Mouse (Mus musculus): Measurements from ENCODE around the gene Vmn2r90. TPM values are rescaled to one million over a fixed set of nuclear protein-coding genes. Genes with fewer than 3 reads are reported as not detected.
"Not testable (repeated sequence)": the region's sequence is repeated elsewhere in the genome, so short reads cannot be mapped to it uniquely, and the experiment has no call there.

Vmn2r90 gene
- polyA plus RNA-seq, 1 experiment from 2014 or later = not detected

DNA sequence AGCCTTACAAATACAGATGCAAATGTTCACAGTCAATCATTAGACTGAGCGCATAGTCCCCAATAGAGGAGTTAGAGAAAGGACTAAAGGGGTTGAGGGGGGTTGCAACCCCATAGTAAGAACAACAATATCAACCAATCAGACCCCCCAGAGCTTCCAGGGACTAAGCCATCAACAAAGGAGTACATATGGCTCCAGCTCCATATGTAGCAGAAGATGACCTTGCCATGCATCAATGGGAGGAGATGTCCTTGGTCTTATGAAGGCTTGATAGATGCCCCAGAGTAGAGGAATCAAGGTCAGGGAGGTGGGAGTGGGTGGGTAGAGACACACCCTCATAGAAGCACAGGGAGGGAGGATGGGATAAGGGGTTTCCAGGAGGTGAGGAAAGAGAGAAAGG lies 35.1 kb downstream of the Vmn2r90 start:
- no peak overlapping the region for H3K9ac ChIP-seq (replicated peaks)
- H3K4me1 ChIP-seq (ENCODE audit: insufficient read depth) = no peaks in the 10 kb centered on the region
- H3K27me3 ChIP-seq (ENCODE audit: insufficient read depth, low read length) = no peaks in the 10 kb centered on the region
- H3K9me3 ChIP-seq (ENCODE audit: low read length) = no peaks in the 10 kb centered on the region
- no peak for ATAC-seq
- DNase-seq = no peak
- no peak overlapping the region for H3K4me3 ChIP-seq (ENCODE audit: low read depth, low read length)
- no peak overlapping the region for H3K27ac ChIP-seq (ENCODE audit: low read depth)
- no peaks in the 10 kb centered on the region for H3K36me3 ChIP-seq (replicated peaks; ENCODE audit: insufficient read depth, low read length)
- TF ChIP-seq CTCF (IDR thresholded peaks at IDR 0.05; ENCODE audit: low read depth) = no peak
- no peak for TF ChIP-seq EP300 (IDR thresholded peaks at IDR 0.05; ENCODE audit: low read depth)
- 79% methylated on average over 1 of the region's 1 CpGs for WGBS (ENCODE audit: insufficient replicate concordance)
- no peak overlapping the region for H3K4me2 ChIP-seq (ENCODE audit: low read depth, low read length)

DNA sequence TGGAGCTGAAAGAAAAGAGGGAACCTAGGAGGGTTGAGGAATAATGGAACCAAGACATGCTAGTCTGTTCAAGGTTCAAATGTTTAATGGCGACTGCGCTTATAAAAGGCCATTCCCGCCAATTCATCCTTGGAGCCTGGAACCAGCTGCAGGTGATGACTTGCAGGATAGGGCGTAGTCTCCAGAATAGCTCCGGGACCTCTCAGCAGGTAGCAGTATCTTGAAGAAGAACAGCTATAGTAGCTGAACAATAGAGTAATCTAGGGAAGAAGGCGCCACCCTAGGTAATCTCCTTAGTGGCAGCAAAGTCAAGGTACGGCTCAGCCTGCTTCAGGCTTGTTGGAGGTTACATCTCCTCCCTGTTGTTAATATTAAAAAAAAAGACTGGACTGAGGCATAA lies 35.8 kb downstream of the Vmn2r90 start:
- not testable (repeated sequence) for H3K27ac ChIP-seq (ENCODE audit: low read depth); H3K27me3 ChIP-seq (ENCODE audit: insufficient read depth, low read length); H3K4me2 ChIP-seq (ENCODE audit: low read depth, low read length); H3K9me3 ChIP-seq (ENCODE audit: low read length); ATAC-seq; H3K9ac ChIP-seq (replicated peaks); H3K36me3 ChIP-seq (replicated peaks; ENCODE audit: insufficient read depth, low read length); H3K4me1 ChIP-seq (ENCODE audit: insufficient read depth); DNase-seq; H3K4me3 ChIP-seq (ENCODE audit: low read depth, low read length)
- 83% methylated on average over 7 of the region's 7 CpGs for WGBS (ENCODE audit: insufficient replicate concordance)

DNA sequence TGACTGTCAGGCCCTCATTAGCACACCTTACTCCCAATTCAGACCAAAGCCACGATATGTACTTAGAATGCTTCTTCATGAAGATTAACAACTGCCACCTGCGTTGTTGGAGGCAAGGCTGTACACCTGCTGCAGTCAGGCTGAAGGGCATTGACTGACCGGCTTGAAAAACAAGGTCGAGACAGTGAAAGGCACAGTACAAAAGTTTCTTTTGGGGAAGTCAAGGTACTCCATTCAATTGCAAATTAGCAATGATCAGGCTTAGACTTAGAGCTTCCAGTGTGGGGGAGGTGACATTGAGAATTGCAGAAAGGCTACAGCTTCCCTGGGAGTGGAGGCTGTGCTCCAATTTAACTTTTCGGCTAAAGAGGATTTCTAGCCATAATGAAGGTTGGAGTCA lies 36.4 kb downstream of the Vmn2r90 start:
- 75% methylated on average over 5 of the region's 5 CpGs for WGBS (ENCODE audit: insufficient replicate concordance)
- not testable (repeated sequence) for DNase-seq

GRCm38 (mm10) chr17:17741516-17741915 lies 38.0 kb downstream of the Vmn2r90 start:
- not testable (repeated sequence) for H3K9ac ChIP-seq (replicated peaks); H3K4me2 ChIP-seq (ENCODE audit: low read depth, low read length); H3K27me3 ChIP-seq (ENCODE audit: insufficient read depth, low read length); DNase-seq; H3K4me3 ChIP-seq (ENCODE audit: low read depth, low read length); H3K9me3 ChIP-seq (ENCODE audit: low read length); ATAC-seq; H3K36me3 ChIP-seq (replicated peaks; ENCODE audit: insufficient read depth, low read length); H3K4me1 ChIP-seq (ENCODE audit: insufficient read depth); H3K27ac ChIP-seq (ENCODE audit: low read depth)

More for the DNA sequence above, 36.4 kb downstream of the Vmn2r90 start:
- H3K27me3 ChIP-seq (ENCODE audit: insufficient read depth, low read length); H3K9ac ChIP-seq (replicated peaks); H3K36me3 ChIP-seq (replicated peaks; ENCODE audit: insufficient read depth, low read length); H3K4me2 ChIP-seq (ENCODE audit: low read depth, low read length); H3K4me1 ChIP-seq (ENCODE audit: insufficient read depth); H3K9me3 ChIP-seq (ENCODE audit: low read length); ATAC-seq; H3K4me3 ChIP-seq (ENCODE audit: low read depth, low read length); H3K27ac ChIP-seq (ENCODE audit: low read depth): not testable (repeated sequence)

GRCm38 (mm10) chr17:17749371-17749770 lies 45.8 kb downstream of the Vmn2r90 start:
- not testable (repeated sequence) for H3K36me3 ChIP-seq (replicated peaks; ENCODE audit: insufficient read depth, low read length); H3K9ac ChIP-seq (replicated peaks); H3K4me1 ChIP-seq (ENCODE audit: insufficient read depth); ATAC-seq; H3K9me3 ChIP-seq (ENCODE audit: low read length); H3K27me3 ChIP-seq (ENCODE audit: insufficient read depth, low read length); H3K27ac ChIP-seq (ENCODE audit: low read depth); H3K4me2 ChIP-seq (ENCODE audit: low read depth, low read length); H3K4me3 ChIP-seq (ENCODE audit: low read depth, low read length)
- peak; percentile 36 for DNase-seq
- WGBS (ENCODE audit: insufficient replicate concordance) = 8% methylated on average over 4 of the region's 4 CpGs
- peak; percentile 69 for TF ChIP-seq CTCF (IDR thresholded peaks at IDR 0.05; ENCODE audit: low read depth)

- Histone ChIP-seq H3K9ac (replicated peaks) (no peak overlapping the region), H3K4me2 (ENCODE audit: low read depth, low read length) (no peak overlapping the region), H3K27ac (ENCODE audit: low read depth) (no peak overlapping the region), H3K9me3 (ENCODE audit: low read length) (no peaks in the 10 kb centered on the region), H3K4me1 (ENCODE audit: insufficient read depth) (no peaks in the 10 kb centered on the region), H3K27me3 (ENCODE audit: insufficient read depth, low read length) (no peaks in the 10 kb centered on the region), H3K36me3 (replicated peaks; ENCODE audit: insufficient read depth, low read length) (no peaks in the 10 kb centered on the region), H3K4me3 (ENCODE audit: low read depth, low read length) (no peak overlapping the region)
- DNase-seq (no peak), ATAC-seq (no peak)
- 82% methylated on average over 1 of the region's 1 CpGs for WGBS (ENCODE audit: insufficient replicate concordance)
- TF ChIP-seq EP300 (IDR thresholded peaks at IDR 0.05; ENCODE audit: low read depth) (no peak), CTCF (IDR thresholded peaks at IDR 0.05; ENCODE audit: low read depth) (no peak)
Observed at GRCm38 (mm10) chr17:17762614-17763293, 59.2 kb downstream of the Vmn2r90 start.

DNA sequence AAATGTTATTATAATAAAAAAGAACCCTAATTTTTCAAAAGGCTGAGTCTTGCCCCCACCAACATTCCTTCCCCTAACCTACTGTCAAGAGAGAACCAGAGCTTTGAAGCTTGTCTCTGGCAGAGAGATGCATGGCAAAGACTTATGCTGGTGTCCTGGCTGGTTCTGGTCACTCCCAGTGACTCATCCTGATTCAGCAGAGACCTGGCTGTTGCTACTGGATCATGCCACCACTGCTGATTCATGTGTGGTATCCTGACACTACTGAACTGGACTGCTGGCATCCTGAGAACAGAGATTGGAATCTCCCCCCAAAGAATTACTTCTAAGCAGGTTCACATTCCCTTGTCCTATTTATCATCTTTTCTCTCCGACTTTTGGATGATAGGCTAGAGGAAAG lies 60.7 kb downstream of the Vmn2r90 start:
- Histone ChIP-seq H3K36me3 (replicated peaks; ENCODE audit: insufficient read depth, low read length) (no peaks in the 10 kb centered on the region), H3K9ac (replicated peaks) (no peak overlapping the region), H3K4me2 (ENCODE audit: low read depth, low read length) (no peak overlapping the region), H3K4me1 (ENCODE audit: insufficient read depth) (no peaks in the 10 kb centered on the region), H3K9me3 (ENCODE audit: low read length) (no peaks in the 10 kb centered on the region), H3K4me3 (ENCODE audit: low read depth, low read length) (no peak overlapping the region), H3K27me3 (ENCODE audit: insufficient read depth, low read length) (no peaks in the 10 kb centered on the region), H3K27ac (ENCODE audit: low read depth) (no peak overlapping the region)
- DNase-seq (no peak), ATAC-seq (no peak)
- 36% methylated on average over 1 of the region's 1 CpGs for WGBS (ENCODE audit: insufficient replicate concordance)
- no peak for TF ChIP-seq EP300 (IDR thresholded peaks at IDR 0.05; ENCODE audit: low read depth)
- TF ChIP-seq CTCF (IDR thresholded peaks at IDR 0.05; ENCODE audit: low read depth) = no peak

All from liver, postnatal 0 days (tissue).